Mouse (Mus musculus) frontal cortex, postnatal 10 days (tissue): ENCODE data around the gene Gpbp1l1.

Source experiments
- DNase-seq, 2 experiments: peaks; one replicate each; pipeline ENCODE4 v3.0.0; 2022; ENCODE audit warnings: low spot score in 2 of 2, mixed read lengths in 1 of 2

Gpbp1l1 gene

GRCm38 (mm10) chr4:116635197-116635596 lies 77.7 kb downstream of the Gpbp1l1 start:
- DNase-seq, result no peak

GRCm38 (mm10) chr4:116638821-116639220 lies 81.4 kb downstream of the Gpbp1l1 start:
- no peak for DNase-seq

GRCm38 (mm10) chr4:116642071-116642470 lies 84.6 kb downstream of the Gpbp1l1 start:
- no peak for DNase-seq
